Mouse (Mus musculus) MN1 (cell line): ENCODE measurements at regions not wholly inside any gene's neighbourhood (a gene's known extent, or its start where the extent isn't known, plus 50 kb on each side); places are given as distances from the start of the nearest gene placed in this dataset.

ENCODE experiments used
- DNase-seq: peaks from one replicate; pipeline ENCODE4 v3.0.0-alpha.2; 2016; ENCODE audit warnings: low spot score

- DNase-seq, result no peak
Observed at GRCm38 (mm10) chr1:15155046-15155445, 938.1 kb downstream of the 4930444P10Rik start.

DNA sequence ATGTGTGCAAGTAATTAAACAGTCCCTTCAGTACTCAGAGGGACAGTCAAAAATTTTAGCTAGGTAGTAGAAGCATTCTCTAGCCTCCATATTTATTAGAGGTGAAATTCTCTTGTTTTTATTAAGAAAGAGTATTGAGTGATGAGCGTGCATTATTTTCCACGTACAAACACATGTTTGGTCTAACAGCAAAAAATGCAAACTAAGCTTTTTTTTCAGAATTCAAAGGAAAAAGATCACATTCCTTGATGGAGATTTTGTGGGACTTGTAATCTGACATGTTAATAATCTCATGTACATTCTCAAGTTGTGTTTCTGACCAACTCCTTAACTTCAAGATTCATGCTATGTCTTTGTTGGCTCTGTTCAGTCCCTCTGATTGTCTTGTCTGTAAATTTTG is 939.2 kb downstream of the 4930444P10Rik start:
- DNase-seq, result no peak

GRCm38 (mm10) chr1:15143922-15144591 is 949.1 kb downstream of the 4930444P10Rik start:
- DNase-seq, result no peak

DNA sequence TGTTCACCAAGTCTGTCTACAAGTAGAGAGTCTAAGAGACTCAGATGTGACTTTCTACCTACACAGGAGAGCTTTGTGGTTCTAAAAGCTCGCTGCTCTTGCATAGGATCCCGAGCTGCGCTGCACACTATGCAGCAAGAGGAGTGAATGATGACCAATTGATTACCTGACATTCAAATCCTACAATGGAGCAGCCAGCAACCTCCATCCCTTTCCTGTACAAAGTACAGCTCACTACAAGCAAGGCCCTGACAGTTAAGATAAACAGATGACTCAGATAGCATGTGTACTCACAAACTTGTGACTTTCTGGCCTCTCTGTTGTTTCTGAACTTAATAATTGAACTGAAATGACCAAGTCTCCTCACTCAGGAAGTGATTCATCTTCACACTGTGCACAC is 974.7 kb downstream of the 4930444P10Rik start:
- DNase-seq, result no peak

DNA sequence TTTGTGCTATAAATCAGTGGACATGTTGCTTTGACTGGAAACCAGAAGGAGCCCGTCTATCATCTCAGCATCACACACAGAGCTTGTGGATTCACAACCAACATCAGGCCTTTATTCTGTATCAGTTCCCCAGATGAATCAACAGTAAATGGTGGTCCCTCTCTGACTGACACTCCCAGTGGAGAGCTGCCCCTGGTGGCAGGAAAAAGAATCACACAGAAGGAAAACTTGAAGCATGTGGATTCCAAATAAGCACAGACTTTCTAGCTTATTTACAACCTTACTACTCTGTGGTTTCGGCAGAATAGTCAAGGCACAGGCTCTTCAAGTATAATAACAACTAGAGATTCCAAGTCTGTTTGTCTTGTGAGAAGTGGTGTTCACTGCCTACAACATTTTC is 981.7 kb downstream of the 4930444P10Rik start:
- DNase-seq, result no peak

DNA sequence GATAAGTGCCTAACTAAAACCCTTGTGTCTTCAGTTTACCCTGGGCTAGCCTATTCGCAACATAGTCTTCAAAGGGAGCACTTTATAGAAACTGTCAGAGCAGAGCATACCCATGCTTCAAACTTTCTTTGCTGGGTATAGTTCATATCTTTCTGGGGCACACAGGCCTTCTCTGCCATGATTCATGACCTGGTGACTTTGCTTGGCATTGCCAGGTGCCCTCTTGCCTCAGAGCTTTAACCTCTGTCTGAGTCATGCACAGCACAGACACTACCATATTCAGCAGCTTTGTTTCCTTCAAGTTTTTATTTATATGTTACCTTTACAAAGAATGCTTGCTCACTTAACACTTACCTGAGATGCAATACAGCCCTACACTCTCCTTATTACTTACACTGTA is 1022.8 kb downstream of the 4930444P10Rik start:
- no peak for DNase-seq

DNA sequence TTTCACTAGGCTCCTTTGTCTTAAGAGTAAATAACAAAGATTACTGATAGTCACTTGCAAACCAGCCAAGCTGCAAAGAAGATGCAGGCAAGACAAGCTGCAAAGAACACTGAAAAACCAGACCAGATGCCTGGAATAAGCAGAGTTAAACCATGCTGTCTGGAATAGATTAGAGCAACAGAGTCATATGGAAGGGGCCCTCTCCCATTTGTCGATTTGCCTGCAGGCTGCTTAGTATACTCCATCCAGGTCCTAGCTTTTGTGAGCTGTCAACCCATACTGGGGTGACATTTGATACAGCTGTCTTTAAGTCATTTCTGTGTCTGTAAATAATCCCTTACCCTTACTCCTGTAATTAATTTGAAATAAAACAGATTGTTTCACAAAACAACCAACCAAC is 1059.1 kb downstream of the 4930444P10Rik start:
- no peak for DNase-seq

- no peak for DNase-seq
Observed at GRCm38 (mm10) chr1:15018460-15018779, 1074.7 kb downstream of the 4930444P10Rik start.

GRCm38 (mm10) chr1:15017689-15018459 is 1075.3 kb downstream of the 4930444P10Rik start:
- DNase-seq, result no peak

- peak; percentile 49 for DNase-seq
Observed at GRCm38 (mm10) chr1:15007663-15008344, 1085.3 kb downstream of the 4930444P10Rik start.

DNA sequence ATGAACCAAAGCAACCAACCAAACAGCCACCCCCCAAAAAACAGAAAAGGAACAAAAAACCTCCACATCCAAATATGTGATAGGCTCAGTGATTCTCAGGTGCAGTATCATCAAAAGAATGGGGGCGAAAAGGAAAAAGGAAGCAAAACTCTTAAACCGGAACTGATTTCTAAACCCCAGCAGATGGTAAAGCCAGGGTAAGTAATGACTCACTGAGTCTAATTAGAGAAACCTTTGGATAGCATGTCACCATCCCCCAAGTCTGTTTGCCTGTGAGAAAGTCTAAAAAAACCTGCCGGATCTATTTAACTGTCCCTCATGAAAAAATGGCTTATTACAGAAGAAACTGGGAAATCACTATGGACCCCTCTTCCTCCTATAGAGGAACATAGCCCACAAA is 1097.8 kb downstream of the 4930444P10Rik start:
- DNase-seq, result no peak

GRCm38 (mm10) chr1:14980093-14980711 is 1112.9 kb downstream of the 4930444P10Rik start:
- DNase-seq, result no peak
